Mouse (Mus musculus): Measurements from ENCODE around the gene Umad1. TPM values are rescaled to one million over a fixed set of nuclear protein-coding genes. Genes with fewer than 3 reads are reported as not detected.

Umad1 gene
- polyA plus RNA-seq, 2 experiments: 10.7 to 16.6 TPM

DNA sequence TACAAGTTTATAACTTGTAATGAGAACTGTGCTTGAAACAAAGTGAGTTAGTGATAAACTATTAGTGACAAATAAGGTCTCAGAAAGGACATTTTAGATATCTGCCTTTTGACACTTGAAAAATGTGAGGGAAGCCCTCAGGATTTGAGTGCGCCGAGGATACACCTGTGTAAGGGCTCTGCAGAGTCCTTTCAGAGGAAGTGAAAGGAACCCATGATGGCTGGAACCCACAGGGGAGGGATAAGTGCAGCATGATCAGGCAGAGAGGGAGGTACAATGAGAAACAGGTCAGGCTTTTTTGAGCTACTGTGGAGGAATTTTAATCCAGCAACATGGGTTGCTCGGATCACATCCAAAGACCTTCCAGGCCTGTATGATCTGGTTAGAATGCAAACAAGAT lies 239.9 kb downstream of the Umad1 start:
- H3K36me3 ChIP-seq (ENCODE audit: control insufficient read depth, insufficient read depth, low read length): no peaks in the 10 kb centered on the region

GRCm38 (mm10) chr6:8503953-8504352 lies 244.9 kb downstream of the Umad1 start:
- Histone ChIP-seq H3K4me1 (ENCODE audit: control insufficient read depth, insufficient read depth, low read length) (peaks cover 4% of the 10 kb centered on the region; the same call in 1 of the 2 replicates), H3K27ac (replicated peaks; ENCODE audit: low read depth, low read length) (no peak overlapping the region), H3K36me3 (ENCODE audit: control insufficient read depth, insufficient read depth, low read length) (no peaks in the 10 kb centered on the region), H3K9me3 (ENCODE audit: control insufficient read depth, low read length) (no peaks in the 10 kb centered on the region), H3K4me3 (replicated peaks; ENCODE audit: low read length) (no peak overlapping the region), H3K27me3 (ENCODE audit: control insufficient read depth, insufficient read depth, low read length) (no peaks in the 10 kb centered on the region), H3K9ac (ENCODE audit: low read depth, low read length, severe bottlenecking) (no peak overlapping the region), H3K4me2 (replicated peaks; ENCODE audit: low read depth, low read length, severe bottlenecking) (no peak overlapping the region)
- no peak for DNase-seq (ENCODE audit: low spot score)
- no peak for TF ChIP-seq POLR2A (IDR thresholded peaks at IDR 0.05; ENCODE audit: borderline replicate concordance, extremely low read depth, insufficient read depth, insufficient read length)
- ATAC-seq (ENCODE audit: low FRiP score, low read depth): no peak
- 37% methylated on average over 3 of the region's 3 CpGs for WGBS

More for the DNA sequence above, 239.9 kb downstream of the Umad1 start:
- Histone ChIP-seq H3K9me3 (ENCODE audit: control insufficient read depth, low read length) (no peaks in the 10 kb centered on the region), H3K4me2 (replicated peaks; ENCODE audit: low read depth, low read length, severe bottlenecking) (no peak overlapping the region), H3K4me1 (ENCODE audit: control insufficient read depth, insufficient read depth, low read length) (0 out of 2 replicates have a peak, but pooled peaks cover 4% of the 10 kb centered on the region), H3K27me3 (ENCODE audit: control insufficient read depth, insufficient read depth, low read length) (no peaks in the 10 kb centered on the region), H3K4me3 (replicated peaks; ENCODE audit: low read length) (no peak overlapping the region), H3K27ac (replicated peaks; ENCODE audit: low read depth, low read length) (no peak overlapping the region), H3K9ac (ENCODE audit: low read depth, low read length, severe bottlenecking) (no peak overlapping the region)
- 78% methylated on average over 3 of the region's 3 CpGs for WGBS
- DNase-seq (ENCODE audit: low spot score) (no peak), ATAC-seq (ENCODE audit: low FRiP score, low read depth) (no peak)
- no peak for TF ChIP-seq POLR2A (IDR thresholded peaks at IDR 0.05; ENCODE audit: borderline replicate concordance, extremely low read depth, insufficient read depth, insufficient read length)

- peaks cover 4% of the 10 kb centered on the region; the same call in 1 of the 2 replicates for H3K4me1 ChIP-seq (ENCODE audit: control insufficient read depth, insufficient read depth, low read length)
- H3K4me3 ChIP-seq (replicated peaks; ENCODE audit: low read length): no peak overlapping the region
- DNase-seq (ENCODE audit: low spot score): no peak
- H3K9ac ChIP-seq (ENCODE audit: low read depth, low read length, severe bottlenecking): no peak overlapping the region
- H3K36me3 ChIP-seq (ENCODE audit: control insufficient read depth, insufficient read depth, low read length): no peaks in the 10 kb centered on the region
- no peaks in the 10 kb centered on the region for H3K9me3 ChIP-seq (ENCODE audit: control insufficient read depth, low read length)
- TF ChIP-seq POLR2A (IDR thresholded peaks at IDR 0.05; ENCODE audit: borderline replicate concordance, extremely low read depth, insufficient read depth, insufficient read length): no peak
- WGBS: 87% methylated on average over 6 of the region's 6 CpGs
- no peak overlapping the region for H3K27ac ChIP-seq (replicated peaks; ENCODE audit: low read depth, low read length)
- no peaks in the 10 kb centered on the region for H3K27me3 ChIP-seq (ENCODE audit: control insufficient read depth, insufficient read depth, low read length)
- no peak for ATAC-seq (ENCODE audit: low FRiP score, low read depth)
- no peak overlapping the region for H3K4me2 ChIP-seq (replicated peaks; ENCODE audit: low read depth, low read length, severe bottlenecking)
These were observed 245.6 kb downstream of the Umad1 start for GRCm38 (mm10) chr6:8504521-8505228.

DNA sequence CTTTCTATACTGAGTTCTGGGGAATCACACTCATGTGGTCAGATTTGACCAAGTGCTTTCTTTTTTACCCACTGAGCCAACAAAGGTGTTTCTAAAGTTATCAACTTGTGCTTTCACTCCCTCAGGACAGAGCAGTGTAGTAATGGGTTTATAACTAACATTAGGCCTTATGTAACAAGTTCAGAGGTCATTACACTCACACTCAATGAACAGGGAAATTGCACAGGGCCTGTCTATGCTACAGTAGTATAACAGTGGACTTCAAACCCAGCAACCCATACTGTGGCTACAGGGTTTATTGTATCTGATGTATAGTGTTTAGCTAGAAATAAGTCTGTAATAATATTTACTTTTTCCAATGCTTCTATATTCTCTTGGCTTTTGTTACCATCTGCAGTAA lies 247.5 kb downstream of the Umad1 start:
- no peaks in the 10 kb centered on the region for H3K36me3 ChIP-seq (ENCODE audit: control insufficient read depth, insufficient read depth, low read length)
- H3K4me2 ChIP-seq (replicated peaks; ENCODE audit: low read depth, low read length, severe bottlenecking): no peak overlapping the region
- H3K27ac ChIP-seq (replicated peaks; ENCODE audit: low read depth, low read length): no peak overlapping the region
- no peak for DNase-seq (ENCODE audit: low spot score)
- H3K4me3 ChIP-seq (replicated peaks; ENCODE audit: low read length): no peak overlapping the region
- ATAC-seq (ENCODE audit: low FRiP score, low read depth): no peak
- H3K4me1 ChIP-seq (ENCODE audit: control insufficient read depth, insufficient read depth, low read length): peaks cover 8% of the 10 kb centered on the region
- no peak for TF ChIP-seq POLR2A (IDR thresholded peaks at IDR 0.05; ENCODE audit: borderline replicate concordance, extremely low read depth, insufficient read depth, insufficient read length)
- no peak overlapping the region for H3K9ac ChIP-seq (ENCODE audit: low read depth, low read length, severe bottlenecking)
- H3K9me3 ChIP-seq (ENCODE audit: control insufficient read depth, low read length): no peaks in the 10 kb centered on the region
- no peaks in the 10 kb centered on the region for H3K27me3 ChIP-seq (ENCODE audit: control insufficient read depth, insufficient read depth, low read length)

Other genes with a start within 250 kb of the Umad1 start
- gene Col28a1, start 66.7 kb upstream of the Umad1 start, polyA plus RNA-seq (2012; rRNA removed): 0.49 and 0.50 TPM in 2 replicates
- 0.28 and 0.30 TPM in 2 replicates for gene Col28a1, start 66.7 kb upstream of the Umad1 start, polyA plus RNA-seq (2014; fragmentation: Nextera tagmentation; extraction: Ambion mirVana)
- gene Mios, start 50.1 kb upstream of the Umad1 start, polyA plus RNA-seq (2012; rRNA removed): 11.6 and 14.4 TPM in 2 replicates
- 26.0 and 26.1 TPM in 2 replicates for gene Mios, start 50.1 kb upstream of the Umad1 start, polyA plus RNA-seq (2014; fragmentation: Nextera tagmentation; extraction: Ambion mirVana)
- 47.1 and 79.3 TPM in 2 replicates for gene Rpa3, start 115 bp upstream of the Umad1 start, polyA plus RNA-seq (2012; rRNA removed)
- 131 and 136 TPM in 2 replicates for gene Rpa3, start 115 bp upstream of the Umad1 start, polyA plus RNA-seq (2014; fragmentation: Nextera tagmentation; extraction: Ambion mirVana)
- gene Gm45062, start 162 bp downstream of the Umad1 start, polyA plus RNA-seq (2012; rRNA removed): 14.7 and 15.5 TPM in 2 replicates
- 8.0 and 8.7 TPM in 2 replicates for gene Gm45062, start 162 bp downstream of the Umad1 start, polyA plus RNA-seq (2014; fragmentation: Nextera tagmentation; extraction: Ambion mirVana)